Mouse (Mus musculus) frontal cortex, postnatal 10 days (tissue): ENCODE data around the gene 2310002L09Rik.
"Not testable (repeated sequence)": the region's sequence is repeated elsewhere in the genome, so short reads cannot be mapped to it uniquely, and the experiment has no call there.

Experiments used
- DNase-seq, 2 experiments: peaks; one replicate each; pipeline ENCODE4 v3.0.0; 2022; ENCODE audit warnings: low spot score in 2 of 2, mixed read lengths in 1 of 2

Gene 2310002L09Rik

DNA sequence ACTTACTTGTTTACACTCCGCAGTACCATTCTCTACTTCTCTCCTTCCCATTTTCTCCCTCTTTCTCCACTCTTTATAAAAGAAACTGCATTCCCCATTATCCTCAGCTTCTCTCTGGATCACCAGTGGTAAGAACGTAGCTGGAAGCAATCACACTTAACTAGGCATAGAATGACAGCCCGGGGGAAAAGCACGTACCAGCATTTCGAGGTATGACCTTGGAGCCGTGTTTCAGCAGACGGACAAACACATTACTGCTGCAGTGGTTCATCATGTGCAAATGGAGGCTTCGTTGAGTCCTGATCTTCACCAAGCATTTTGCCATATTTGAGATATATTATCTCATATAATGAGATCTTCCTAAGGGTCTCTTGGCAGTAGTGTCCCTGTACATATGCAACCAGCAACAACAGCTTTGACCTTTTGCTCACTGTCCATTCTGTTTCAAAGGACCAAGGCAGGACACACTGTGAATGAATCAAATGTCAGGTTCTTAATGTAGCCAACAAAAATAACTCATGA is at the start of gene 2310002L09Rik:
2310002L09Rik (minus strand) TSS at position 472 of the 522 bp plus-strand sequence.
- DNase-seq = no peak

DNA sequence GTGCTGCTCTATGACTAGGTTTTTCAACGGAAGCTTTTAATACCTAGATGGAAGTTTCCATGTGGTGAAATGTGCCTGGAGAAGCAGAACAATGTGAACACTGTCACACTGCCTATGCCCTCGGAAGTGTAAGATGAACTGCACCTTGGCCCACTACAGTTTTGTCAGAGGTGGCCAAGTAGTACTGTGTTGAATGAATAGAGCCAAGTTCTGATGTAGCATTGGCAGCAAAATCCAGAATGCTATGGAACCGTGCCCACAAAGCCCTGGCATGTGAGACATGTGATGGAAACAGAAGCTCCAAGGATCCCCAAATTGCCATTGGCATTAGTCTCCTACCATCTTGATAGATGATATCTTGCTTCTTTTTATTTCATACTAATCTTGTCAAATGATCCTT is 29.8 kb upstream of the 2310002L09Rik start:
- no peak for DNase-seq

DNA sequence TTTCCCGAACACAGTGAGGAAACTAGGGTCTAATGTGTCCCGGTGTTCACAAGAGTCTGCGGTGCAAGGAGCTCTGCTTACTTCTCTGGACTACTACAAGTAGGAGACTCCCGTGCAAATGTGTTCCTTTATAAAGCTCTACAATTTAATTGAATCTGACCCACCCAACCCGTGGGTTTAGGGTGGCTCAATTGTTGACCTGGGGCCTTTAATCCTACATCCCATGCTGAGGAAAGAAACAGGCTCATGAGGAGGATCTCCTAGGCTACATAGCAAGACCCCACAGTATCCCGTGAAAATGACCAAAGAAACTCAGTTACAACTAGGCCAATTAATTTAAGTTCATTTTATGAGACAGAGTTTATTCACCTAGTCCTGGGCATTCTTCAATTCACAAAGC is 30.0 kb downstream of the 2310002L09Rik start, which contains the start of gene Gm11756:
Gm11756 (minus strand) TSS at position 101 of the 400 bp plus-strand sequence.
- not testable (repeated sequence) for DNase-seq

DNA sequence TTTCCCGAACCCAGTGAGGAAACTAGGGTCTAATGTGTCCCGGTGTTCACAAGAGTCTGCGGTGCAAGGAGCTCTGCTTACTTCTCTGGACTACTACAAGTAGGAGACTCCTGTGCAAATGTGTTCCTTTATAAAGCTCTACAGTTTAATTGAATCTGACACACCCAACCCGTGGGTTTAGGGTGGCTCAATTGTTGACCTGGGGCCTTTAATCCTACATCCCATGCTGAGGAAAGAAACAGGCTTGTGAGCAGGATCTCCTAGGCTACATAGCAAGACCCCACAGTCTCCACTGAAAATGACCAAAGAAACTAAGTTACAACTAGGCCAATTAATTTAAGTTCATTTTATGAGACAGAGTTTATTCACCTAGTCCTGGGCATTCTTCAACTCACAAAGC is 44.8 kb downstream of the 2310002L09Rik start, which contains the start of gene Gm13871:
Gm13871 (minus strand) TSS at position 101 of the 400 bp plus-strand sequence.
- DNase-seq = not testable (repeated sequence)

DNA sequence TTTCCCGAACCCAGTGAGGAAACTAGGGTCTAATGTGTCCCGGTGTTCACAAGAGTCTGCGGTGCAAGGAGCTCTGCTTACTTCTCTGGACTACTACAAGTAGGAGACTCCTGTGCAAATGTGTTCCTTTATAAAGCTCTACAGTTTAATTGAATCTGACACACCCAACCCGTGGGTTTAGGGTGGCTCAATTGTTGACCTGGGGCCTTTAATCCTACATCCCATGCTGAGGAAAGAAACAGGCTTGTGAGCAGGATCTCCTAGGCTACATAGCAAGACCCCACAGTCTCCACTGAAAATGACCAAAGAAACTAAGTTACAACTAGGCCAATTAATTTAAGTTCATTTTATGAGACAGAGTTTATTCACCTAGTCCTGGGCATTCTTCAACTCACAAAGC is 59.6 kb downstream of the 2310002L09Rik start, which contains the start of gene Gm11757:
Gm11757 (minus strand) TSS at position 101 of the 400 bp plus-strand sequence.
- DNase-seq = not testable (repeated sequence)
